Mouse (Mus musculus): ENCODE results near the gene Plekhg5. TPM values are rescaled to one million over a fixed set of nuclear protein-coding genes. Genes with fewer than 3 reads are reported as not detected.
A peak's percentile ranks its signal among the peaks of the same experiment; 100 is the strongest.

Gene Plekhg5
- 13.8 and 16.4 TPM in 2 replicates for polyA plus RNA-seq (2015; fragmentation: Nextera tagmentation; extraction: Ambion mirVana)

DNA sequence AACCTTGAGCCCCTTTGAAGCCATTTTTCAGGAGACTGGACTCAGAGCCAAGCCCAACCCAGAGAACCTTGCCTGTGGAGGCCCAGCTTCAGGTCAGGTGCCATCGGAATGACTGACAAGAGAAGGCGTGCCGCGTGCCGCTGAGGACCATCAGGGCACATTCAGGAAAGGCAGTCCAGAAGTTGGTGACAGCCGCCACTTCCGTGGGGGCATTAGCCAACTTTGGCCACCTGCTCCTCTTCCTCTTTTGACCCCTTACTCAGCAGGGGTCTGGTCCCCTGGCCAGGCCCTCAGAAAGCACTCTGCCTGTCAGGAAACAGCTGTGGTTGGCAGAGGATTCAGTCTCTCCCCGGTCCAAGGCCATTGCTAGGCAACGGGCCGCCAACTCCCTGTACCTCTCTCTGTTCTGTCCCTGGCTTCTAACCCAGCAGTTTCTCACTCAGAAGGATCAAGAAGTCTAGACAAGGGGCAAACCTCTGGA, at the start of gene Plekhg5:
Plekhg5 (plus strand) TSS at position 378 of the 481 bp plus-strand sequence.
- Histone ChIP-seq H3K4me3 (ENCODE audit: low read length) (no peak within 1 kb of the TSS), H3K27me3 (replicated peaks; ENCODE audit: control insufficient read depth, insufficient read depth, low read length) (no peaks in the 10 kb centered on the region), H3K4me1 (ENCODE audit: control insufficient read depth, insufficient read depth, low read depth, low read length) (peaks cover 12% of the 10 kb centered on the region; the same call in 1 of the 2 replicates), H3K36me3 (ENCODE audit: control insufficient read depth, insufficient read depth, low read length) (no peaks in the 10 kb centered on the region), H3K9me3 (ENCODE audit: control insufficient read depth, low read length) (no peaks in the 10 kb centered on the region), H3K27ac (ENCODE audit: low read depth, low read length) (no peak within 1 kb of the TSS; the same call in 1 of the 2 replicates), H3K4me2 (ENCODE audit: low read length) (no peak within 1 kb of the TSS), H3K9ac (ENCODE audit: low read depth, low read length) (no peak within 1 kb of the TSS)
- 55% methylated on average over 10 of the region's 10 CpGs for WGBS
- ATAC-seq = peak; percentile 69; the same call in 1 of the 2 replicates

- no peak for ATAC-seq
- no peak overlapping the region for H3K4me3 ChIP-seq (ENCODE audit: low read length)
- no peaks in the 10 kb centered on the region for H3K9me3 ChIP-seq (ENCODE audit: control insufficient read depth, low read length)
- H3K36me3 ChIP-seq (ENCODE audit: control insufficient read depth, insufficient read depth, low read length) = peaks cover 30% of the 10 kb centered on the region
- H3K9ac ChIP-seq (ENCODE audit: low read depth, low read length) = no peak overlapping the region
- no peaks in the 10 kb centered on the region for H3K27me3 ChIP-seq (replicated peaks; ENCODE audit: control insufficient read depth, insufficient read depth, low read length)
- no peak overlapping the region for H3K27ac ChIP-seq (ENCODE audit: low read depth, low read length)
- H3K4me1 ChIP-seq (ENCODE audit: control insufficient read depth, insufficient read depth, low read depth, low read length) = peaks cover 26% of the 10 kb centered on the region
- no peak overlapping the region for H3K4me2 ChIP-seq (ENCODE audit: low read length)
- WGBS = 94% methylated on average over 8 of the region's 8 CpGs
Observed at GRCm38 (mm10) chr4:152022506-152022905, 49.8 kb upstream of the Plekhg5 start.

DNA sequence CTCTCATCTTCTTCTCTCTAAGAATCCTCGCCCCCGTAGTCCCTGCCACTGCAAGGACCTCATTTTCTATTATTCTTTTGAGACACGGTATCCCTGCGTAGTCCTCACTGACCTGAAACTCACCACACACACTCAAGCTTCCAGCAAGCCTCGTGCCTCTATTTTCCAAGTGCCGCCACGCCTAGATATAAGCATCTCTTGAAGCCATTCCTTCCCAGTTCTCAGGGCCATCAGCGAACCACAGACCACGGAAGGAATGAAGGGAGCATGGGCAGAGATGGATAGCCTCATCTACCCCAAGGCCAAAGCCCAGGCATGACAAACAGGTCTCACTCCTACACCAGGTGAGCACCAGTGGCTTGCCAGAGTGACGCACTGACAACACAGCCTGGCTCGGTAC, 47.8 kb upstream of the Plekhg5 start:
- Histone ChIP-seq H3K27me3 (replicated peaks; ENCODE audit: control insufficient read depth, insufficient read depth, low read length) (no peaks in the 10 kb centered on the region), H3K9me3 (ENCODE audit: control insufficient read depth, low read length) (no peaks in the 10 kb centered on the region), H3K4me1 (ENCODE audit: control insufficient read depth, insufficient read depth, low read depth, low read length) (peaks cover 38% of the 10 kb centered on the region), H3K27ac (ENCODE audit: low read depth, low read length) (no peak overlapping the region), H3K4me2 (ENCODE audit: low read length) (no peak overlapping the region), H3K4me3 (ENCODE audit: low read length) (no peak overlapping the region), H3K36me3 (ENCODE audit: control insufficient read depth, insufficient read depth, low read length) (peaks cover 24% of the 10 kb centered on the region), H3K9ac (ENCODE audit: low read depth, low read length) (no peak overlapping the region)
- 92% methylated on average over 11 of the region's 11 CpGs for WGBS
- no peak for ATAC-seq

DNA sequence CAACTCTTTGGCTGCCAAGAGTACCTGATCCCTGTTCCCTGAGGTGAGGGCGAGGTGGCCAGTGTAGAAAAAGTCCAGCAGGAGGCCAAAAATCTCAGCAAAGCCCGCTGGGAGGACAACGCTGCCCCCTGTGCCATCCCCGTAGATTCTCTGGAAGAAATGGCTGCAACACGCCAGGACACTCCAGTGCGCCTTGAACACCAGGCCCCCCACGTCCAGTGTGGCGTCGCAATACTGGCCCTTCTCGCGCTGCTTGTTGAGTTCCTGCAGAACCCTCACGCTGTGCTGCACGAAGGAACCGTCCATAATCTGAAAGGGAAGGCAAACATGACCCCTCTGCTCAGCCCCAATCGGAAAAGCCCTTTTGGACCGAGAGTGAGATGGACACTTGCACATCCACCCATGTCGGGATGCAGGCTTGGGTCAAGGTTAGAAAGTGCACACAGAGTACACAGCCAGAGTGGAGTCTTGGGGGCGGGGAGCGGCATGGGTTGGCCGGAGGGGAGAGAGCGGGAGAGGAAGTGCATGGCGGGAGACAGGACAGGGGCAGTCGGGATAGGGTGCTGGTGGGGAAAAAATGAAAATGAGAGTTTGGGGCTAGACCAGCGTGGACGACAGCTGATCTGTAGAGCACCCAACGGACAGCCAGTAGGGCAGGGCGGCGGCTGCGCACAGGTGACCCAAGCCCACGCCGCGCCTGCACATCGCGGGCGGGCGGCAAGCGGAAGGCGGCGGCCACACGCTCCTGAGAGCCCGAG, 45.4 kb upstream of the Plekhg5 start:
- Histone ChIP-seq H3K36me3 (ENCODE audit: control insufficient read depth, insufficient read depth, low read length) (peaks cover 5% of the 10 kb centered on the region; the same call in 1 of the 2 replicates), H3K4me2 (ENCODE audit: low read length) (peak overlapping the region; percentile 97), H3K9me3 (ENCODE audit: control insufficient read depth, low read length) (no peaks in the 10 kb centered on the region), H3K4me1 (ENCODE audit: control insufficient read depth, insufficient read depth, low read depth, low read length) (peaks cover 45% of the 10 kb centered on the region), H3K27ac (ENCODE audit: low read depth, low read length) (peak overlapping the region; percentile 73), H3K9ac (ENCODE audit: low read depth, low read length) (peak overlapping the region; percentile 75), H3K4me3 (ENCODE audit: low read length) (peak overlapping the region; percentile 75), H3K27me3 (replicated peaks; ENCODE audit: control insufficient read depth, insufficient read depth, low read length) (0 out of 2 replicates have a peak, but pooled peaks cover under 1% of the 10 kb centered on the region)
- WGBS = 5% methylated on average over 26 of the region's 41 CpGs
- ATAC-seq = peak; percentile 67

DNA sequence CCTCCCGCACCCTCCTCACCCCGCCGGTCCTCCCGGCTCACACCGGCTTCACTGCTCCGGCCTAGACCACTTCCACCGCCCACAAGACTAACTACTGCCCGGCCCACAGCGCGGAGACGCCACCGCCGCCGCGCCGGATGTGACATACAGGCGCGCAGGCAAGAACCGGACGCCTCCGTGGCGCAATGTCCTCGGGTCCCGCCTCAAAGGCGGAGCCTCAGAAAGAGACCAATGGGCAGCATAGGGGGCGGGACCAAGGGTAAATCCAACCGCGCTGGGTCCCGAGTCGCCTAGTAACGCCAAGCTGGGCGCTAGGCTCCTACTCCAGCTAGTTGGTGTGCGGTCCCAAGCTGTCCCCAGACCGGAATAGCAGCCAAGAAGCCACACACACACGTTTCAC, 44.8 kb upstream of the Plekhg5 start, which contains the start of gene Zbtb48:
Zbtb48 (minus strand) TSS at position 148 of the 400 bp plus-strand sequence.
- H3K4me1 ChIP-seq (ENCODE audit: control insufficient read depth, insufficient read depth, low read depth, low read length) = peaks cover 45% of the 10 kb centered on the region
- H3K4me3 ChIP-seq (ENCODE audit: low read length) = peak within 1 kb of the TSS; percentile 75
- WGBS = under 1% methylated on average over 33 of the region's 35 CpGs
- 0 out of 2 replicates have a peak, but pooled peaks cover 2% of the 10 kb centered on the region for H3K36me3 ChIP-seq (ENCODE audit: control insufficient read depth, insufficient read depth, low read length)
- H3K27ac ChIP-seq (ENCODE audit: low read depth, low read length) = peak within 1 kb of the TSS; percentile 73
- peak; percentile 98 for ATAC-seq
- H3K9ac ChIP-seq (ENCODE audit: low read depth, low read length) = peak within 1 kb of the TSS; percentile 75
- no peaks in the 10 kb centered on the region for H3K9me3 ChIP-seq (ENCODE audit: control insufficient read depth, low read length)
- peak within 1 kb of the TSS; percentile 97 for H3K4me2 ChIP-seq (ENCODE audit: low read length)
- 0 out of 2 replicates have a peak, but pooled peaks cover 2% of the 10 kb centered on the region for H3K27me3 ChIP-seq (replicated peaks; ENCODE audit: control insufficient read depth, insufficient read depth, low read length)

- 53% methylated on average over 15 of the region's 15 CpGs for WGBS
- H3K27ac ChIP-seq (ENCODE audit: low read depth, low read length) = no peak overlapping the region
- H3K36me3 ChIP-seq (ENCODE audit: control insufficient read depth, insufficient read depth, low read length) = 0 out of 2 replicates have a peak, but pooled peaks cover 2% of the 10 kb centered on the region
- no peak for ATAC-seq
- peak overlapping the region; percentile 97 for H3K4me2 ChIP-seq (ENCODE audit: low read length)
- H3K9me3 ChIP-seq (ENCODE audit: control insufficient read depth, low read length) = no peaks in the 10 kb centered on the region
- peaks cover 45% of the 10 kb centered on the region for H3K4me1 ChIP-seq (ENCODE audit: control insufficient read depth, insufficient read depth, low read depth, low read length)
- peaks cover 2% of the 10 kb centered on the region; the same call in 1 of the 2 replicates for H3K27me3 ChIP-seq (replicated peaks; ENCODE audit: control insufficient read depth, insufficient read depth, low read length)
- H3K4me3 ChIP-seq (ENCODE audit: low read length) = peak overlapping the region; percentile 75
- peak overlapping the region; percentile 75 for H3K9ac ChIP-seq (ENCODE audit: low read depth, low read length)
Observed at GRCm38 (mm10) chr4:152028456-152028855, 43.8 kb upstream of the Plekhg5 start.

GRCm38 (mm10) chr4:152029087-152029486, 43.2 kb upstream of the Plekhg5 start:
- 36% methylated on average over 5 of the region's 5 CpGs for WGBS
- Histone ChIP-seq H3K36me3 (ENCODE audit: control insufficient read depth, insufficient read depth, low read length) (0 out of 2 replicates have a peak, but pooled peaks cover 2% of the 10 kb centered on the region), H3K4me2 (ENCODE audit: low read length) (peak overlapping the region; percentile 97), H3K4me3 (ENCODE audit: low read length) (no peak overlapping the region), H3K9me3 (ENCODE audit: control insufficient read depth, low read length) (no peaks in the 10 kb centered on the region), H3K27me3 (replicated peaks; ENCODE audit: control insufficient read depth, insufficient read depth, low read length) (peaks cover 2% of the 10 kb centered on the region; the same call in 1 of the 2 replicates), H3K4me1 (ENCODE audit: control insufficient read depth, insufficient read depth, low read depth, low read length) (peaks cover 45% of the 10 kb centered on the region), H3K27ac (ENCODE audit: low read depth, low read length) (no peak overlapping the region), H3K9ac (ENCODE audit: low read depth, low read length) (no peak overlapping the region)
- no peak for ATAC-seq

GRCm38 (mm10) chr4:152029997-152030396, 42.3 kb upstream of the Plekhg5 start:
- Histone ChIP-seq H3K36me3 (ENCODE audit: control insufficient read depth, insufficient read depth, low read length) (no peaks in the 10 kb centered on the region), H3K4me1 (ENCODE audit: control insufficient read depth, insufficient read depth, low read depth, low read length) (peaks cover 39% of the 10 kb centered on the region), H3K9ac (ENCODE audit: low read depth, low read length) (0 out of 2 replicates have a peak overlapping the region, but pooled peaks have one; percentile 5), H3K27me3 (replicated peaks; ENCODE audit: control insufficient read depth, insufficient read depth, low read length) (peaks cover 2% of the 10 kb centered on the region; the same call in 1 of the 2 replicates), H3K4me3 (ENCODE audit: low read length) (no peak overlapping the region), H3K4me2 (ENCODE audit: low read length) (peak overlapping the region; percentile 36; the same call in 1 of the 2 replicates), H3K9me3 (ENCODE audit: control insufficient read depth, low read length) (no peaks in the 10 kb centered on the region), H3K27ac (ENCODE audit: low read depth, low read length) (no peak overlapping the region)
- no peak for ATAC-seq
- 43% methylated on average over 4 of the region's 4 CpGs for WGBS

- Histone ChIP-seq H3K4me3 (ENCODE audit: low read length) (no peak overlapping the region), H3K27me3 (replicated peaks; ENCODE audit: control insufficient read depth, insufficient read depth, low read length) (peaks cover 2% of the 10 kb centered on the region; the same call in 1 of the 2 replicates), H3K9ac (ENCODE audit: low read depth, low read length) (no peak overlapping the region), H3K36me3 (ENCODE audit: control insufficient read depth, insufficient read depth, low read length) (no peaks in the 10 kb centered on the region), H3K9me3 (ENCODE audit: control insufficient read depth, low read length) (no peaks in the 10 kb centered on the region), H3K27ac (ENCODE audit: low read depth, low read length) (no peak overlapping the region), H3K4me1 (ENCODE audit: control insufficient read depth, insufficient read depth, low read depth, low read length) (peaks cover 19% of the 10 kb centered on the region), H3K4me2 (ENCODE audit: low read length) (no peak overlapping the region)
- WGBS = 89% methylated on average over 13 of the region's 13 CpGs
- no peak for ATAC-seq
Observed at GRCm38 (mm10) chr4:152032922-152033321, 39.4 kb upstream of the Plekhg5 start.

Data from hindbrain, embryonic 16.5 days (tissue).